In the genomic region with DNA sequence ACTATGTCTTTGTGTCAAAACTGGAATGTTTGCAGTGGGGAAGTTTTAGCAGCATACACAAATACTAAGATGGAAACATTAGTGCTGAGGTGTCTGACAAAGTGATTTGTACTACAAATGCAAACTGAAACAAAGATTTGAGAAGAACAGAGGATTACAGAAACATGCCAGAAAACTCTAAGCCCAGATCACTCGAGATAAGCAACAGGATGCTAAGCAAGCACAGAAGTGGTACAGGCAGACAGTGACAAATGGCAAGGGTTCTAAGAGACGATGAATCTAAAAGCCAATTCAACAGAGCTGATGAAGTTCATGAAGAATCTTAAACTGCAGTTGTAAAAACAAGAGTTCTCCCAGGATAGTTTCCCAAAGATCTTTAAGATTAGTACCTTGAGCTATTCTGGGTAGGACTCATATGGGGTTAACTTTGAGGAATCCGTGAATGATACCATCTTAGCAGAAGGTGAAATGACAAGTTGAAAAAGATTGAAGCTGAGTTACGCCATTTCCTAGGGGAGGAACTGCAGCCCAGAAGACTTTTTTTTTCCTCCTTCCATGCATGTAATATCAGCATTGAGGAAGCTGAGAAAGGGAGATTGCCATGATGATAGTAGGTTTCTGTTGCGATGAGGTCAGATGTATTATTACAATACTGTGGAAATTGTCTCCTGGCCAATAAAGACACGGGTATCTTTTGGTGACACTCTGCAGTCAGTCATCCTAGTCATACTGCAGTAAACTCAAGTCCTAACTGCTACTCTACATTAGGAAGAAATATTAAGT, we compare ENCODE assay signal across 20 mouse cellular contexts. TPM values are rescaled to one million over a fixed set of nuclear protein-coding genes. Genes with fewer than 3 reads are reported as not detected.
DNase-seq lines count a peak whose midpoint lies in the region; ATAC-seq lines count a peak whose summit lies in the region.
"Had no signal": no experiment of that assay in that cellular context is flagged by ENCODE, and none has a peak within 500 bp of the region (broad histone marks: within the 10 kb centered on the region; RNA-seq: fewer than 3 reads in every experiment).

No protein-coding gene starts in this region.

- peak; percentile 54 for ATAC-seq in activated CD4-positive, CD25-positive, alpha-beta regulatory T cell, adult 4 months
- ATAC-seq in inflammation-experienced regulatory T-cells, adult 6 months: peak; percentile 77
- ATAC-seq in neutrophil, adult 5-6 weeks (ENCODE audit: extremely low read depth, insufficient number of reproducible peaks, low FRiP score, poor library complexity, severe bottlenecking): peak; percentile 33; the same call in 1 of the 2 replicates
- ATAC-seq: forebrain, postnatal 0 days; hindbrain, postnatal 0 days; intestine, postnatal 0 days had no signal

- DNase-seq in 416B (ENCODE audit: low read depth): peak; percentile 83
- no peak for DNase-seq in heart, adult 11 months
- no peak for DNase-seq in frontal cortex, postnatal 10 days (ENCODE audit: low spot score in 2 of 2)
- no peak for DNase-seq in lung, postnatal 4 days
- DNase-seq: adrenal gland, postnatal 10 days; adrenal gland, postnatal 36 days; B cell, adult 2 months; cerebellum, adult 18-20 months; cerebellum, adult 9-10 months; cerebellum, postnatal 14 days; forebrain, postnatal 0 days; gastrocnemius, postnatal 14 days; heart, adult 2 months; heart, postnatal 14 days; heart, postnatal 4 days had no signal

RNA-seq across cellular contexts. Expression of a gene that starts 9.5 kb away (rescaled TPM):
- polyA plus RNA-seq in activated CD4-positive, CD25-positive, alpha-beta regulatory T cell, adult 4 months (2017; shearing (Covaris generic)): 10 to 100 TPM; 11.0 to 14.5 TPM
- 10 to 100 TPM in 1 of 3 experiments, 1 to 10 TPM in 2; 9.0 to 12.6 (median 9.4) TPM for polyA plus RNA-seq in inflammation-experienced regulatory T-cells, adult 6 months (2017; shearing (Covaris generic))
- 4.0 and 4.9 TPM in 2 replicates for total RNA-seq in neutrophil, adult 5-6 weeks (2017)

RNA-seq across cellular contexts. Expression of a gene that starts 9.9 kb away (rescaled TPM):
- 10 to 100 TPM; 27.6 to 29.0 TPM for polyA plus RNA-seq in activated CD4-positive, CD25-positive, alpha-beta regulatory T cell, adult 4 months (2017; shearing (Covaris generic))
- 10 to 100 TPM; 27.5 to 34.2 (median 33.8) TPM for polyA plus RNA-seq in inflammation-experienced regulatory T-cells, adult 6 months (2017; shearing (Covaris generic))
- total RNA-seq in neutrophil, adult 5-6 weeks (2017): 8.7 and 11.5 TPM in 2 replicates

RNA-seq across cellular contexts. Expression of a gene that starts 57.2 kb away (rescaled TPM):
- polyA plus RNA-seq in activated CD4-positive, CD25-positive, alpha-beta regulatory T cell, adult 4 months (2017; shearing (Covaris generic)): 10 to 100 TPM; 19.4 to 26.0 TPM
- 10 to 100 TPM; 20.8 to 25.8 (median 23.6) TPM for polyA plus RNA-seq in inflammation-experienced regulatory T-cells, adult 6 months (2017; shearing (Covaris generic))
- 11.8 and 12.6 TPM in 2 replicates for total RNA-seq in neutrophil, adult 5-6 weeks (2017)
